Mouse (Mus musculus) MEL (cell line): ENCODE data around the gene Trpc7. TPM values are rescaled to one million over a fixed set of nuclear protein-coding genes. Genes with fewer than 3 reads are reported as not detected.
A peak's percentile ranks its signal among the peaks of the same experiment; 100 is the strongest.

ENCODE experiments used
- DNase-seq: peaks from one replicate; pipeline ENCODE4 v3.0.0; 2011; ENCODE audit warnings: low read depth, low spot score
- H3K27ac ChIP-seq: 2 replicates; pipeline ENCODE4 v1.5.1; 2012; ENCODE audit warnings: low read depth, mild to moderate bottlenecking, control low read depth, low read length, moderate library complexity; ENCODE audit not compliant: control insufficient read depth
- H3K27me3 ChIP-seq, 2 experiments: fragments of 150-350 bp in 1 of 2; sonication (generic) in 1 of 2; 2 replicates each; pipeline ENCODE4 v1.6.1; 2012; ENCODE audit warnings: low read length in 2 of 2, mild to moderate bottlenecking in 2 of 2, improper control_type of control experiment in 1 of 2, moderate library complexity in 1 of 2; ENCODE audit not compliant: insufficient read depth in 2 of 2, control insufficient read depth in 1 of 2
- H3K36me3 ChIP-seq, 2 experiments: 2 replicates each; pipeline ENCODE4 v1.6.1; 2012 to 2014; ENCODE audit warnings: low read length in 2 of 2, improper control_type of control experiment in 1 of 2, inconsistent platforms in 1 of 2, mild to moderate bottlenecking in 1 of 2; ENCODE audit not compliant: insufficient read depth in 2 of 2, control insufficient read depth in 1 of 2
- H3K4me1 ChIP-seq, 2 experiments: fragments of 150-350 bp in 1 of 2; sonication (generic) in 1 of 2; 2 replicates each; pipeline ENCODE4 v1.6.1; 2012; ENCODE audit warnings: low read length in 2 of 2, improper control_type of control experiment in 1 of 2, mild to moderate bottlenecking in 1 of 2; ENCODE audit not compliant: insufficient read depth in 2 of 2, control insufficient read depth in 1 of 2
- H3K4me3 ChIP-seq, 2 experiments: fragments of 150-350 bp in 1 of 2; sonication (generic) in 1 of 2; 2 replicates each; pipeline ENCODE4 v1.5.1; 2012; ENCODE audit warnings: low read depth in 2 of 2, low read length in 2 of 2, mild to moderate bottlenecking in 2 of 2, moderate library complexity in 2 of 2, control low read depth in 1 of 2, improper control_type of control experiment in 1 of 2; ENCODE audit not compliant: control insufficient read depth in 1 of 2, insufficient read depth in 1 of 2
- H3K79me2 ChIP-seq: 2 replicates; pipeline ENCODE4 v1.6.1; 2012; ENCODE audit warnings: mild to moderate bottlenecking, low read length, moderate library complexity; ENCODE audit not compliant: control insufficient read depth, poor library complexity, insufficient read depth
- H3K9ac ChIP-seq: 2 replicates; pipeline ENCODE4 v1.6.1; 2012; ENCODE audit warnings: low read depth, mild to moderate bottlenecking, control low read depth, low read length, moderate library complexity; ENCODE audit not compliant: control insufficient read depth, poor library complexity, severe bottlenecking
- H3K9me3 ChIP-seq: fragments of 150-350 bp; sonication (generic); replicated peaks from 2 replicates; pipeline ENCODE4 v1.6.1; 2012; ENCODE audit warnings: mild to moderate bottlenecking, low read length, improper control_type of control experiment, moderate library complexity; ENCODE audit not compliant: insufficient read depth
- CHD1 ChIP-seq: IDR thresholded peaks from 2 replicates; pipeline ENCODE4 v1.6.1; 2012; ENCODE audit warnings: low read depth, mild to moderate bottlenecking, inconsistent platforms, low read length, improper control_type of control experiment
- CHD2 ChIP-seq: IDR thresholded peaks from 2 replicates; pipeline ENCODE4 v1.6.1; 2011; ENCODE audit warnings: low read length, improper control_type of control experiment
- EP300 ChIP-seq, 2 experiments: IDR thresholded peaks; 2 replicates each; pipeline ENCODE4 v1.6.1; 2011; ENCODE audit warnings: improper control_type of control experiment in 2 of 2, low read length in 2 of 2, low read depth in 1 of 2, mild to moderate bottlenecking in 1 of 2
- ETS1 ChIP-seq: IDR thresholded peaks from 2 replicates; pipeline ENCODE4 v1.6.1; 2012; ENCODE audit warnings: low read depth, mild to moderate bottlenecking, inconsistent platforms, low read length, improper control_type of control experiment, moderate library complexity
- GABPA ChIP-seq: IDR thresholded peaks from 2 replicates; pipeline ENCODE4 v1.6.1; 2012; ENCODE audit warnings: low read depth, mild to moderate bottlenecking, inconsistent platforms, low read length, improper control_type of control experiment, moderate library complexity
- GATA1 ChIP-seq: IDR thresholded peaks from 2 replicates; pipeline ENCODE4 v1.6.1; 2011; ENCODE audit warnings: low read depth, low read length, improper control_type of control experiment
- JUND ChIP-seq: IDR thresholded peaks from 2 replicates; pipeline ENCODE4 v1.6.1; 2011; ENCODE audit warnings: low read depth, mild to moderate bottlenecking, improper control_type of control experiment, low read length
- KAT2A ChIP-seq: conservative IDR thresholded peaks from 2 replicates; pipeline ENCODE4 v1.6.1; 2012; ENCODE audit warnings: low read depth, low read length, improper control_type of control experiment, inconsistent platforms
- MAX ChIP-seq: IDR thresholded peaks from 2 replicates; pipeline ENCODE4 v1.6.1; 2011; ENCODE audit warnings: low read length, improper control_type of control experiment
- MAZ ChIP-seq: IDR thresholded peaks from 2 replicates; pipeline ENCODE4 v1.6.1; 2012; ENCODE audit warnings: low read depth, mild to moderate bottlenecking, inconsistent platforms, low read length, improper control_type of control experiment
- MEF2A ChIP-seq: IDR thresholded peaks from 2 replicates; pipeline ENCODE4 v1.6.1; 2014; ENCODE audit warnings: low read depth, mild to moderate bottlenecking, inconsistent platforms, low read length, improper control_type of control experiment; ENCODE audit not compliant: poor library complexity, insufficient replicate concordance, severe bottlenecking; ENCODE audit errors: extremely low read depth
- MXI1 ChIP-seq: IDR thresholded peaks from 2 replicates; pipeline ENCODE4 v1.6.1; 2011; ENCODE audit warnings: mild to moderate bottlenecking, low read depth, low read length, improper control_type of control experiment
- MYB ChIP-seq: IDR thresholded peaks from 2 replicates; pipeline ENCODE4 v1.6.1; 2011; ENCODE audit warnings: mild to moderate bottlenecking, low read depth, low read length, improper control_type of control experiment
- MYC ChIP-seq: IDR thresholded peaks from 2 replicates; pipeline ENCODE4 v1.6.1; 2011; ENCODE audit warnings: low read depth, mild to moderate bottlenecking, low read length, improper control_type of control experiment, moderate library complexity
- NRF1 ChIP-seq: IDR thresholded peaks from 2 replicates; pipeline ENCODE4 v1.6.1; 2014; ENCODE audit warnings: low read depth, mild to moderate bottlenecking, inconsistent platforms, low read length, improper control_type of control experiment, moderate library complexity; ENCODE audit not compliant: poor library complexity, insufficient read depth, severe bottlenecking
- POLR2A ChIP-seq, 2 experiments: IDR thresholded peaks; 2 replicates each; pipeline ENCODE4 v1.6.1; 2011 to 2012; ENCODE audit warnings: low read length in 2 of 2, mild to moderate bottlenecking in 2 of 2, control low read depth in 1 of 2, improper control_type of control experiment in 1 of 2, low read depth in 1 of 2, moderate library complexity in 1 of 2; ENCODE audit not compliant: control insufficient read depth in 1 of 2, insufficient read depth in 1 of 2, poor library complexity in 1 of 2
- POLR2AphosphoS2 ChIP-seq: IDR thresholded peaks from 2 replicates; pipeline ENCODE4 v1.6.1; 2011; ENCODE audit warnings: low read length, improper control_type of control experiment
- POLR2AphosphoS5 ChIP-seq: IDR thresholded peaks from 2 replicates; pipeline ENCODE4 v1.6.1; 2012; ENCODE audit warnings: low read depth, borderline replicate concordance, mild to moderate bottlenecking, inconsistent platforms, low read length, moderate library complexity, mixed read lengths
- RAD21 ChIP-seq: IDR thresholded peaks from 2 replicates; pipeline ENCODE4 v1.6.1; 2011; ENCODE audit warnings: mild to moderate bottlenecking, low read depth, low read length, improper control_type of control experiment
- RCOR1 ChIP-seq: IDR thresholded peaks from 2 replicates; pipeline ENCODE4 v1.6.1; 2012; ENCODE audit warnings: low read depth, mild to moderate bottlenecking, inconsistent platforms, low read length, improper control_type of control experiment
- SIN3A ChIP-seq: IDR thresholded peaks from 2 replicates; pipeline ENCODE4 v1.6.1; 2012; ENCODE audit warnings: low read length, improper control_type of control experiment, inconsistent platforms
- TAL1 ChIP-seq: IDR thresholded peaks from 2 replicates; pipeline ENCODE4 v1.6.1; 2012; ENCODE audit warnings: mild to moderate bottlenecking, inconsistent platforms, low read length, moderate library complexity, mixed read lengths
- TCF12 ChIP-seq: IDR thresholded peaks from 2 replicates; pipeline ENCODE4 v1.6.1; 2014; ENCODE audit warnings: low read depth, mild to moderate bottlenecking, inconsistent platforms, low read length, improper control_type of control experiment, moderate library complexity
- UBTF ChIP-seq: IDR thresholded peaks from 2 replicates; pipeline ENCODE4 v1.6.1; 2012; ENCODE audit warnings: low read depth, mild to moderate bottlenecking, inconsistent platforms, low read length, improper control_type of control experiment, moderate library complexity, borderline replicate concordance; ENCODE audit not compliant: insufficient read depth
- USF1 ChIP-seq: IDR thresholded peaks from 2 replicates; pipeline ENCODE4 v1.6.1; 2014; ENCODE audit warnings: low read depth, mild to moderate bottlenecking, inconsistent platforms, low read length, improper control_type of control experiment, moderate library complexity
- ZKSCAN1 ChIP-seq: IDR thresholded peaks from 2 replicates; pipeline ENCODE4 v1.6.1; 2012; ENCODE audit warnings: low read depth, mild to moderate bottlenecking, inconsistent platforms, low read length, improper control_type of control experiment, moderate library complexity
- ZNF384 ChIP-seq: IDR thresholded peaks from 2 replicates; pipeline ENCODE4 v1.6.1; 2012; ENCODE audit warnings: low read depth, mild to moderate bottlenecking, inconsistent platforms, low read length, improper control_type of control experiment
- polyA plus RNA-seq, 2 experiments: library from polyadenylated mRNA; stranded (reverse) in 1 of 2; unstranded in 1 of 2; fragments of >175 nt in 1 of 2; fragments of >200 nt in 1 of 2; gene quantifications; 2 replicates each; pipeline versions ENCODE4 v1.2.1 to v1.2.4; 2012; ENCODE audit warnings: low replicate concordance in 2 of 2, low read depth in 1 of 2; ENCODE audit not compliant: insufficient read length in 2 of 2, insufficient read depth in 1 of 2, missing spikeins in 1 of 2
- total RNA-seq: library from RNA; depleted of rRNA; stranded (reverse); fragments of 300-350 nt; gene quantifications from 2 replicates; pipeline ENCODE4 v1.2.3, GENCODE M21; 2012

Trpc7 gene
- total and polyA plus RNA-seq, 3 experiments, result not detected

GRCm38 (mm10) chr13:56895386-56895785 lies 407 bp downstream of the Trpc7 start:
- DNase-seq, result peak; percentile 4
- Histone ChIP-seq H3K36me3 (no peaks in the 10 kb centered on the region), H3K9me3 (no peaks in the 10 kb centered on the region), H3K9ac (no peak overlapping the region), H3K4me3 (no peak overlapping the region), H3K4me1 (no peaks in the 10 kb centered on the region), H3K27me3 (no peaks in the 10 kb centered on the region), H3K27ac (no peak overlapping the region), H3K79me2 (no peaks in the 10 kb centered on the region)
- TF ChIP-seq TAL1 (no peak), POLR2AphosphoS2 (no peak), MXI1 (no peak), CHD2 (no peak), NRF1 (no peak), POLR2AphosphoS5 (no peak), MEF2A (no peak), MYC (no peak), MAX (no peak), MYB (no peak), GABPA (no peak)

- H3K4me3 ChIP-seq, result no peak overlapping the region
- no peaks in the 10 kb centered on the region for H3K79me2 ChIP-seq
- no peak overlapping the region for H3K27ac ChIP-seq
- TF ChIP-seq CHD1 (no peak), GATA1 (no peak), MAZ (no peak), RCOR1 (no peak), KAT2A (no peak), MAX (no peak), POLR2AphosphoS5 (no peak)
- no peaks in the 10 kb centered on the region for H3K9me3 ChIP-seq
- DNase-seq, result no peak
- no peaks in the 10 kb centered on the region for H3K4me1 ChIP-seq
- H3K36me3 ChIP-seq, result no peaks in the 10 kb centered on the region
- H3K9ac ChIP-seq, result no peak overlapping the region
- H3K27me3 ChIP-seq, result no peaks in the 10 kb centered on the region
Measured at GRCm38 (mm10) chr13:56894543-56894942, 1.2 kb downstream of the Trpc7 start.

DNA sequence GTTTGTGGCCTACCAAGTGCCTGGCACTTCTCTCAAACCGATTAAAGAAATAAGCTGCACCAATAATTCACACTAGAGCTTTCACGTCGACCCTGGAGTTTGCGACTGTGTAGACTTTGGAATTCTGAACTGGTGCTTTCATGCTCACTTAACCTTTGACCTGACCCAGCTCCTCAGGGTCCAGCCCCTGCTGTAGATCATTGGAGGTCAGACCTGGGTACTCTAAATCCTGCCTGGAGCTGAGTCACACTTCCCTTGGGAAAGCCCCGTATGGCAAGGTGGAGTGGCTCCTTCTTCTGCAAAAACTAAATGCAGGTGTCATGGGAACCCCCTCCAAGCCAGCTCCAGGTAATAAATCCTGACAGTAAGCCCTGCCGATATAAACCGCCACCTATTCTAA lies 5.9 kb downstream of the Trpc7 start:
- Histone ChIP-seq H3K9ac (no peak overlapping the region), H3K4me1 (no peaks in the 10 kb centered on the region), H3K27ac (no peak overlapping the region), H3K36me3 (no peaks in the 10 kb centered on the region), H3K79me2 (no peaks in the 10 kb centered on the region), H3K9me3 (no peaks in the 10 kb centered on the region), H3K27me3 (no peaks in the 10 kb centered on the region), H3K4me3 (no peak overlapping the region)
- TF ChIP-seq POLR2A (IDR thresholded peaks at IDR 0.05; ENCODE audit: control insufficient read depth in 1 of 2, insufficient read depth in 1 of 2, low read depth in 1 of 2, low read length in 2 of 2, poor library complexity in 1 of 2) (no peak), EP300 (IDR thresholded peaks at IDR 0.05; ENCODE audit: low read depth in 1 of 2, low read length in 2 of 2) (no peak), ZKSCAN1 (no peak), CHD1 (no peak), TCF12 (no peak), JUND (no peak), NRF1 (no peak), USF1 (no peak), UBTF (no peak), KAT2A (no peak), POLR2AphosphoS2 (no peak), RAD21 (no peak), SIN3A (no peak), ZNF384 (no peak), MEF2A (no peak), MYB (no peak), ETS1 (no peak)
- no peak for DNase-seq
